Mouse (Mus musculus): Measurements from ENCODE around the gene Setx. TPM values are rescaled to one million over a fixed set of nuclear protein-coding genes. Genes with fewer than 3 reads are reported as not detected.
"Not testable (repeated sequence)": the region's sequence is repeated elsewhere in the genome, so short reads cannot be mapped to it uniquely, and the experiment has no call there.

The Setx gene
- polyA plus RNA-seq, 1 experiment from 2014 or later = 21.8 TPM

DNA sequence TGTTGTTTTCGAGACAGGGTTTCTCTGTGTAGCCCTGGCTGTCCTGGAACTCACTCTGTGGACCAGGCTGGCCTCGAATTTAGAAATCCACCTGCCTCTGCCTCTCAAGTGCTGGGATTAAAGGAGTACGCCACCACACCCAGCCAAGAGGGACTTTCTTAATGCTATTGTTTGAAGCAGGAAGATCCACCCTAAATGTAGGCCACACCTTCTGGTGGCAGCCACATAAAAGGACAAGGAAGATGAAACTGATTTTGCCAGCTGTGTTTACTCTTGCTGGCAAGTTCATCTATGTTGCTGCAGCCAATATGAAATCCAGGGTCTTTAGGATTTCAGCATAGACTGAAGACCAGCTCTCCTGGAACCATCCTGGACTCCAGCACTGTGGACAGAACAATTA lies 26.5 kb upstream of the Setx start:
- H3K9me3 ChIP-seq (ENCODE audit: control insufficient read depth, low read length) = no peaks in the 10 kb centered on the region
- 86% methylated on average over 3 of the region's 3 CpGs for WGBS
- no peaks in the 10 kb centered on the region for H3K4me1 ChIP-seq (replicated peaks; ENCODE audit: control insufficient read depth, insufficient read depth, low read length)
- H3K27ac ChIP-seq (ENCODE audit: low read depth, low read length) = no peak overlapping the region
- H3K4me3 ChIP-seq (ENCODE audit: low read depth, low read length) = no peak overlapping the region
- H3K4me2 ChIP-seq (replicated peaks; ENCODE audit: low read depth, low read length) = no peak overlapping the region
- DNase-seq (ENCODE audit: low spot score) (no peak), ATAC-seq (ENCODE audit: low FRiP score) (no peak)
- no peaks in the 10 kb centered on the region for H3K27me3 ChIP-seq (ENCODE audit: control insufficient read depth, insufficient read depth, low read length)
- no peaks in the 10 kb centered on the region for H3K36me3 ChIP-seq (ENCODE audit: control insufficient read depth, insufficient read depth, low read length)
- no peak overlapping the region for H3K9ac ChIP-seq (ENCODE audit: low read depth, low read length)

DNA sequence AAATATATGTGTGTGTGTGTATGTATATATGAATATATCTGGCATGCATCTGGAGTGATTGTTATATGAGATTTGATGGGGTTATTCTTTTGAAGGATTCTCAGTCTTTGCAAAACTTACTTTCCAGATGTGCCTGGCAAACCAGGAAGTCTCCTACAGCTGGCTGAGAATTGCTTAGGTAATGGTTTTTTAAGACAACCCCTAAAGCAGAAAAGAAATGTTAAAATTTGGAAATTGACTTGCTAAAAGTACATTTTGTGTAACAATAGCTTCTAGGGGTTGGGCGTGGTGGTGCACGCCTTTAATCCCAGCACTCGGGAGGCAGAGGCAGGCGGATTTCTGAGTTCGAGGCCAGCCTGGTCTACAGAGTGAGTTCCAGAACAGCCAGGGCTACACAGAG lies 26.0 kb upstream of the Setx start:
- H3K27me3 ChIP-seq (ENCODE audit: control insufficient read depth, insufficient read depth, low read length); H3K4me1 ChIP-seq (replicated peaks; ENCODE audit: control insufficient read depth, insufficient read depth, low read length); H3K4me3 ChIP-seq (ENCODE audit: low read depth, low read length); H3K9me3 ChIP-seq (ENCODE audit: control insufficient read depth, low read length); DNase-seq (ENCODE audit: low spot score); ATAC-seq (ENCODE audit: low FRiP score); H3K4me2 ChIP-seq (replicated peaks; ENCODE audit: low read depth, low read length); H3K9ac ChIP-seq (ENCODE audit: low read depth, low read length); H3K27ac ChIP-seq (ENCODE audit: low read depth, low read length); H3K36me3 ChIP-seq (ENCODE audit: control insufficient read depth, insufficient read depth, low read length): not testable (repeated sequence)
- WGBS = 95% methylated on average over 5 of the region's 5 CpGs

DNA sequence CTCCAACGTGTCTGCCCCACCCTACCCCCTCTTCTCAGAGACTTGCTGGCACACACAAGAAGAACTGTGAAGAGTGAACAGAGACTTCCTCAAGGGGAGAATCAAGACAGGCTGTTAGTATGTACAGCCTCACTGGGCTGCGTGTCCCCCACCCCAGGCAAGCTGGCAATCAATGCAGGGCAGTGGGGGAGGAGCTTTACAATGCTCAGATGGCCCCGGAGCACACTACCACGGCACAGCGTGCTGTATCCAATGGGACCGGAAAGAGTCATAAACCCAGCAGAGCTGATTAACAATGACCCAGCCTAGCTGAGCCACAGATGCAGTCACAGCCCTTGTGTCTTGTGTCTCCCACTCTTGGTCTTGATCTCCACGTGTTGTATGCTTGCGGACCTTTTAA lies 25.2 kb upstream of the Setx start:
- Histone ChIP-seq H3K4me2 (replicated peaks; ENCODE audit: low read depth, low read length) (no peak overlapping the region), H3K9ac (ENCODE audit: low read depth, low read length) (no peak overlapping the region), H3K27me3 (ENCODE audit: control insufficient read depth, insufficient read depth, low read length) (no peaks in the 10 kb centered on the region), H3K9me3 (ENCODE audit: control insufficient read depth, low read length) (no peaks in the 10 kb centered on the region), H3K4me3 (ENCODE audit: low read depth, low read length) (no peak overlapping the region), H3K36me3 (ENCODE audit: control insufficient read depth, insufficient read depth, low read length) (no peaks in the 10 kb centered on the region), H3K4me1 (replicated peaks; ENCODE audit: control insufficient read depth, insufficient read depth, low read length) (no peaks in the 10 kb centered on the region), H3K27ac (ENCODE audit: low read depth, low read length) (no peak overlapping the region)
- DNase-seq (ENCODE audit: low spot score) (no peak), ATAC-seq (ENCODE audit: low FRiP score) (no peak)
- 84% methylated on average over 8 of the region's 8 CpGs for WGBS

DNA sequence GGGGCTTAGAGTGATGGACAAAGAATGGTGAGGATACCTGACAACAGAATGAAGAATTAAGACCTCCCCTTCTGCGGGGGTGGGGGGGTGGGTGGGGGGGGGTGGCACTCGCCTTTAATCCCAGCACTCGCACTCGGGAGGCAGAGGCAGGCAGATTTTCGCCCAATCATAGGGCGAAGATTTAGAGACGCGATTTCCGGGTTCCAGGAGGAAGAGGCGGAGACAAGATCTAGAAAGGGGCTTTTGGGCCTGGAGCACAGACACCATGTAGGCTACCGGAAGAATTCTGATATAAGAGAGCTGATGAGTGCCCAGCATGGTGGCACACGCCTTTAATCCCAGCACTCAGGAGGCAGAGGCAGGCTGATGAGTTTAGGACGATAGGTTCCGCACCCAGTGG lies 24.3 kb upstream of the Setx start:
- Histone ChIP-seq H3K27me3 (ENCODE audit: control insufficient read depth, insufficient read depth, low read length) (no peaks in the 10 kb centered on the region), H3K4me3 (ENCODE audit: low read depth, low read length) (no peak overlapping the region), H3K9me3 (ENCODE audit: control insufficient read depth, low read length) (no peaks in the 10 kb centered on the region), H3K36me3 (ENCODE audit: control insufficient read depth, insufficient read depth, low read length) (no peaks in the 10 kb centered on the region), H3K4me2 (replicated peaks; ENCODE audit: low read depth, low read length) (no peak overlapping the region), H3K4me1 (replicated peaks; ENCODE audit: control insufficient read depth, insufficient read depth, low read length) (no peaks in the 10 kb centered on the region), H3K9ac (ENCODE audit: low read depth, low read length) (no peak overlapping the region), H3K27ac (ENCODE audit: low read depth, low read length) (no peak overlapping the region)
- WGBS = 89% methylated on average over 14 of the region's 14 CpGs
- ATAC-seq (ENCODE audit: low FRiP score) = no peak
- no peak for DNase-seq (ENCODE audit: low spot score)

DNA sequence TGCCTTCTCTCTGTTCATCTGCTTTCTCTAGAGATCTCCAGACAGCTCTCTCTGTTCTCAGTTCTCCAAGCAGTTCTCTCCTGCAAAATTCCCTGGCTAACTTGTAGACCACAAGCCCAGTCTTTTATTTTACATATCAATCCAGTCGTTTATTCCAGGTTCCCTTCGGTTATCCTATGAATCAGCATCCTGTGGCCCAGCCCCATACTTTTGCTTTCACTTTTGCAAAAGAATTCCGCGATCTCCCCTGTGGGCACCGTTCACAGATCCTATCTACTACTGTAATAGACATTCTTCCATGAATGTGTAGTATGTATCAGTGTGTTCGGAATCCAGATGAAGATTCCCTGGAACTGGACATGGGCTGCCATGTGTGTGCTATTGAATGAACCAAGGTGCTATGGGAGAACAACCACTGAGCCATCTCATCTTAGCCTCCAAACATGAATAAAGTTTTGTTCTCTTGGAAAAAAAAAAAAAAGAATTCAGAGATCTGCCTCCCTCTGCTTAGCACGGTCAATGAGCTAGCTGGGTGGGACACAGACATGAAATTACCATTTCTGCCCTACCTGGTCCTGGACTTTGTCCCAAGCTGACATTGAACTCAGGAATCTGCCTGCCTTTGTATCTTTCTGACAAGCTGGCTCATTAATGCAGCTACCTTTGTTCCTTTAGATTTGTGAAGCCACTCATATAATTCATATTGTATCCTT lies 23.0 kb upstream of the Setx start:
- 74% methylated on average over 7 of the region's 7 CpGs for WGBS
- Histone ChIP-seq H3K9ac (ENCODE audit: low read depth, low read length) (no peak overlapping the region), H3K27me3 (ENCODE audit: control insufficient read depth, insufficient read depth, low read length) (no peaks in the 10 kb centered on the region), H3K9me3 (ENCODE audit: control insufficient read depth, low read length) (no peaks in the 10 kb centered on the region), H3K4me3 (ENCODE audit: low read depth, low read length) (no peak overlapping the region), H3K4me1 (replicated peaks; ENCODE audit: control insufficient read depth, insufficient read depth, low read length) (no peaks in the 10 kb centered on the region), H3K36me3 (ENCODE audit: control insufficient read depth, insufficient read depth, low read length) (no peaks in the 10 kb centered on the region), H3K4me2 (replicated peaks; ENCODE audit: low read depth, low read length) (no peak overlapping the region), H3K27ac (ENCODE audit: low read depth, low read length) (no peak overlapping the region)
- DNase-seq (ENCODE audit: low spot score) (no peak), ATAC-seq (ENCODE audit: low FRiP score) (no peak)

DNA sequence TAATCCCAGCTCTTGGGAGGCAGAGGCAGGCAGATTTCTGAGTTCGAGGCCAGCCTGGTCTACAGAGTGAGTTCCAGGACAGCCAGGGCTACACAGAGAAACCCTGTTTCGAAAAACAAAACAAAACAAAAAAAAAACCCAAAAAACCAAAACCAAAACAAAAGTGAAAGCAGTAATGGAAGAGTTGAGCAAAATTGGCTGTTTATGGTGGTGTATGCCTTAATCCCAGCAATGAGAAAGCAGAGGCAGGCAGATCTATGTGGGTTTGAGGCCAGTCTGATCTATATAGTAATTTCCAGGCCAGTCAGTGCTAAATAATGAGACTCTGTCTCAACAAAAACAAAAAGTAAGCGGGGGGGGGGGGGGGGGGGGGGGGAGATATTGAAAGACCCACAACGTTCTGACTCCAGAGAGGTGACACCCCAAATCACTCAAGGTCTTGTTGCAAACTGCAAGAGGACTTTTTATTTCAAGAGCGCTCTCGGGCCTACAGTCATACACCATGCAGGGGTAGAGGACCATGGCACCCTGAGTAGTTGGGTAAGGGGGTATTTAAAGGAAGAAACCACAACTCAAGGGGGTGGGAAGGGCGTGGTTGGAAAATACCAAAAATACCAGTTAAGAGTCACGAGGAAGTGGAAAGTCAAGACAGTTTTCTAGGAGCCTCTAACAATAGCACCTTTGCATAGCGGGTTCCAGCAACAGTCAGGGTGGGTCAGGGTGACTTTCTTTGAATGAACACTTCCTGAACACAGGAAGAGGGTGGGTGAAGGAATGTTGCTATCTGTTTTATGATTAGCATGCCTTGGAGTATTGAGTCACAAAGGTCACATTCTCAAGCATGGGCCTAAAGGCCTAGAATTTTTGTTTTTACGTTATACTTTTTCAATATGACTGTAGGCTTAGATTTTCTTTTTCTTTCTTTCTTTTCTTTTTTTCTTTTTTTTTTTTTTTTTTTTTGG lies 21.3 kb upstream of the Setx start:
- H3K4me2 ChIP-seq (replicated peaks; ENCODE audit: low read depth, low read length); H3K9me3 ChIP-seq (ENCODE audit: control insufficient read depth, low read length); H3K27me3 ChIP-seq (ENCODE audit: control insufficient read depth, insufficient read depth, low read length); H3K4me3 ChIP-seq (ENCODE audit: low read depth, low read length); H3K9ac ChIP-seq (ENCODE audit: low read depth, low read length); H3K36me3 ChIP-seq (ENCODE audit: control insufficient read depth, insufficient read depth, low read length); ATAC-seq (ENCODE audit: low FRiP score); DNase-seq (ENCODE audit: low spot score); H3K4me1 ChIP-seq (replicated peaks; ENCODE audit: control insufficient read depth, insufficient read depth, low read length); H3K27ac ChIP-seq (ENCODE audit: low read depth, low read length): not testable (repeated sequence)
- WGBS = 85% methylated on average over 9 of the region's 10 CpGs

DNA sequence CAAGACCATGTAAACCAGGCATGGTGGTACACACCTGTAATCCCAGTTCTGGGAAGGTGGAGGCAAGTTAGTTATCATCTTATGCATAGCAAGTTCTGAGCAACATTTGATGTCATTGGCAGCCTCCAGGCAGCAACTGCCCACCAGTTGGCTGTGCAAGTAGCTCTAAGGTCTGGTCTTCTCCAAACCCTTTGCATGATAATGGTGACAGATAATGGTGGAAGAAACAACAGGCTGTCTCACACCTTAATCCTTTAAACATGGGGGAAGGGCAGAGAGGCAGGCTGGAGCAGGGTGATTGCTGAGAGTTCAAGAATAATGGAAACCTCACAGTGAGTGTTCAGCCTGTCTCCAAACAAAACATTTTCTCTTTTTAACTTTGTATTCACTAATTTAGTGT lies 3.0 kb upstream of the Setx start:
- Histone ChIP-seq H3K9ac (ENCODE audit: low read depth, low read length) (no peak overlapping the region), H3K4me2 (replicated peaks; ENCODE audit: low read depth, low read length) (no peak overlapping the region), H3K27ac (ENCODE audit: low read depth, low read length) (no peak overlapping the region), H3K4me1 (replicated peaks; ENCODE audit: control insufficient read depth, insufficient read depth, low read length) (no peaks in the 10 kb centered on the region), H3K9me3 (ENCODE audit: control insufficient read depth, low read length) (no peaks in the 10 kb centered on the region), H3K4me3 (ENCODE audit: low read depth, low read length) (no peak overlapping the region), H3K36me3 (ENCODE audit: control insufficient read depth, insufficient read depth, low read length) (no peaks in the 10 kb centered on the region), H3K27me3 (ENCODE audit: control insufficient read depth, insufficient read depth, low read length) (no peaks in the 10 kb centered on the region)
- DNase-seq (ENCODE audit: low spot score) (no peak), ATAC-seq (ENCODE audit: low FRiP score) (no peak)

DNA sequence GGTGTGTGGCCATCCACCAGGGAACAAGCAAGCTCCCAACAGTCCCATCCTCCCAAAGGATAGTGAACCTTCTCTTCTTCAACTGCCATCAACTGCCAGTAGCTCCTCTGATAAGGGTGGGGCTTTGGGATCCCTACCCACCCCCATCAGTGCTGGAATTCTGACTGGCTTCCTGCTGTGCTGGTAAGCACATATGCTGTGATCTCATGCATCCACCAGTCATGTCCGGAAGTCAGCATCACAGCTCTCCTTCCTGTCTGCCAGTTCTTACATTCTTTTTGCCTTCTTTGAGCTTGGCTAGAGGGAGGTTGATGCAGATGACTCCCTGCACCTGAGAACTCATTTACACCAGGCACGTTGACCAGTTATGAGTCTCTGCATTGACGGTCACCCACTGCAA lies 1.5 kb upstream of the Setx start:
- no peak overlapping the region for H3K4me3 ChIP-seq (ENCODE audit: low read depth, low read length)
- ATAC-seq (ENCODE audit: low FRiP score) (no peak), DNase-seq (ENCODE audit: low spot score) (no peak)
- H3K36me3 ChIP-seq (ENCODE audit: control insufficient read depth, insufficient read depth, low read length) = no peaks in the 10 kb centered on the region
- no peaks in the 10 kb centered on the region for H3K27me3 ChIP-seq (ENCODE audit: control insufficient read depth, insufficient read depth, low read length)
- no peak overlapping the region for H3K4me2 ChIP-seq (replicated peaks; ENCODE audit: low read depth, low read length)
- H3K9me3 ChIP-seq (ENCODE audit: control insufficient read depth, low read length) = no peaks in the 10 kb centered on the region
- no peak overlapping the region for H3K27ac ChIP-seq (ENCODE audit: low read depth, low read length)
- 74% methylated on average over 3 of the region's 3 CpGs for WGBS
- no peaks in the 10 kb centered on the region for H3K4me1 ChIP-seq (replicated peaks; ENCODE audit: control insufficient read depth, insufficient read depth, low read length)
- H3K9ac ChIP-seq (ENCODE audit: low read depth, low read length) = no peak overlapping the region

DNA sequence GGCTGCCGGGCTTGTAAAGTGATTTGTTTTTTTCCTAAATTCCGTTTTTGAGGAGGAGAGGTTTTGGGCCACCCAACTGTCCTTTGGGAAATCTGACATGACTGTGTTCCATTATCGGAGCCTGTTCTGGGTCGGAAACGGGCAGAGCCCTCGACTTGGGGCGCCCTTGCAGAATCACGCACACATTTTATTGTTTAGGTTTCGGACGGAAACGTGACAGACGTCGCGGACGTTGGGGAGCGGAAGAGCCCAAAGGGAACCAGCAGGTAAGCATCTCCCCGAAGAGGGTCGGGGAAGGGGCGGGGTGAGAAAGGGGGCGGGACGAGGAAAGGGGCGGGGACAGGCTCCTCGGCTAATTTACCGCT lies 572 bp downstream of the Setx start:
- Histone ChIP-seq H3K4me2 (replicated peaks; ENCODE audit: low read depth, low read length) (peak overlapping the region; percentile 41), H3K4me1 (replicated peaks; ENCODE audit: control insufficient read depth, insufficient read depth, low read length) (no peaks in the 10 kb centered on the region), H3K9ac (ENCODE audit: low read depth, low read length) (peak overlapping the region; percentile 57; the same call in 1 of the 2 replicates), H3K9me3 (ENCODE audit: control insufficient read depth, low read length) (no peaks in the 10 kb centered on the region), H3K4me3 (ENCODE audit: low read depth, low read length) (peak overlapping the region; percentile 78), H3K27me3 (ENCODE audit: control insufficient read depth, insufficient read depth, low read length) (no peaks in the 10 kb centered on the region), H3K27ac (ENCODE audit: low read depth, low read length) (peak overlapping the region; percentile 25; the same call in 1 of the 2 replicates), H3K36me3 (ENCODE audit: control insufficient read depth, insufficient read depth, low read length) (no peaks in the 10 kb centered on the region)
- no peak for DNase-seq (ENCODE audit: low spot score)
- WGBS = under 1% methylated on average over 21 of the region's 24 CpGs
- ATAC-seq (ENCODE audit: low FRiP score) = no peak
